Mouse (Mus musculus): ENCODE measurements around the gene Bfsp2. TPM values are rescaled to one million over a fixed set of nuclear protein-coding genes. Genes with fewer than 3 reads are reported as not detected.

The Bfsp2 gene
- polyA plus RNA-seq, 2 experiments = 1.0 to 1.9 TPM

- ATAC-seq (ENCODE audit: low FRiP score, low read depth) = no peak
- TF ChIP-seq POLR2A (IDR thresholded peaks at IDR 0.05; ENCODE audit: borderline replicate concordance, extremely low read depth, insufficient read depth, insufficient read length) = no peak
- no peak for DNase-seq (ENCODE audit: low spot score)
- Histone ChIP-seq H3K27me3 (ENCODE audit: control insufficient read depth, insufficient read depth, low read length) (no peaks in the 10 kb centered on the region), H3K9ac (ENCODE audit: low read depth, low read length, severe bottlenecking) (no peak overlapping the region), H3K4me1 (ENCODE audit: control insufficient read depth, insufficient read depth, low read length) (peaks cover 12% of the 10 kb centered on the region), H3K36me3 (ENCODE audit: control insufficient read depth, insufficient read depth, low read length) (no peaks in the 10 kb centered on the region), H3K4me3 (replicated peaks; ENCODE audit: low read length) (no peak overlapping the region), H3K4me2 (replicated peaks; ENCODE audit: low read depth, low read length, severe bottlenecking) (no peak overlapping the region), H3K27ac (replicated peaks; ENCODE audit: low read depth, low read length) (no peak overlapping the region), H3K9me3 (ENCODE audit: control insufficient read depth, low read length) (no peaks in the 10 kb centered on the region)
- WGBS = 29% methylated on average over 1 of the region's 1 CpGs
Observed at GRCm38 (mm10) chr9:103385600-103385999, 94.6 kb downstream of the Bfsp2 start.

- Histone ChIP-seq H3K4me3 (replicated peaks; ENCODE audit: low read length) (no peak overlapping the region), H3K9ac (ENCODE audit: low read depth, low read length, severe bottlenecking) (no peak overlapping the region), H3K27me3 (ENCODE audit: control insufficient read depth, insufficient read depth, low read length) (no peaks in the 10 kb centered on the region), H3K9me3 (ENCODE audit: control insufficient read depth, low read length) (no peaks in the 10 kb centered on the region), H3K4me2 (replicated peaks; ENCODE audit: low read depth, low read length, severe bottlenecking) (no peak overlapping the region), H3K27ac (replicated peaks; ENCODE audit: low read depth, low read length) (no peak overlapping the region), H3K4me1 (ENCODE audit: control insufficient read depth, insufficient read depth, low read length) (peaks cover 12% of the 10 kb centered on the region), H3K36me3 (ENCODE audit: control insufficient read depth, insufficient read depth, low read length) (no peaks in the 10 kb centered on the region)
- TF ChIP-seq POLR2A (IDR thresholded peaks at IDR 0.05; ENCODE audit: borderline replicate concordance, extremely low read depth, insufficient read depth, insufficient read length) = no peak
- 56% methylated on average over 4 of the region's 4 CpGs for WGBS
- no peak for ATAC-seq (ENCODE audit: low FRiP score, low read depth)
- DNase-seq (ENCODE audit: low spot score) = no peak
Observed at GRCm38 (mm10) chr9:103384141-103384796, 96.0 kb downstream of the Bfsp2 start.

GRCm38 (mm10) chr9:103383576-103383975, 96.6 kb downstream of the Bfsp2 start:
- H3K4me3 ChIP-seq (replicated peaks; ENCODE audit: low read length) = no peak overlapping the region
- peaks cover 12% of the 10 kb centered on the region for H3K4me1 ChIP-seq (ENCODE audit: control insufficient read depth, insufficient read depth, low read length)
- no peak for ATAC-seq (ENCODE audit: low FRiP score, low read depth)
- WGBS = 90% methylated on average over 1 of the region's 1 CpGs
- H3K9me3 ChIP-seq (ENCODE audit: control insufficient read depth, low read length) = no peaks in the 10 kb centered on the region
- no peak for TF ChIP-seq POLR2A (IDR thresholded peaks at IDR 0.05; ENCODE audit: borderline replicate concordance, extremely low read depth, insufficient read depth, insufficient read length)
- no peak overlapping the region for H3K9ac ChIP-seq (ENCODE audit: low read depth, low read length, severe bottlenecking)
- no peak overlapping the region for H3K4me2 ChIP-seq (replicated peaks; ENCODE audit: low read depth, low read length, severe bottlenecking)
- H3K27me3 ChIP-seq (ENCODE audit: control insufficient read depth, insufficient read depth, low read length) = no peaks in the 10 kb centered on the region
- no peak for DNase-seq (ENCODE audit: low spot score)
- no peaks in the 10 kb centered on the region for H3K36me3 ChIP-seq (ENCODE audit: control insufficient read depth, insufficient read depth, low read length)
- no peak overlapping the region for H3K27ac ChIP-seq (replicated peaks; ENCODE audit: low read depth, low read length)

- no peak for DNase-seq (ENCODE audit: low spot score)
- no peak overlapping the region for H3K9ac ChIP-seq (ENCODE audit: low read depth, low read length, severe bottlenecking)
- H3K36me3 ChIP-seq (ENCODE audit: control insufficient read depth, insufficient read depth, low read length) = no peaks in the 10 kb centered on the region
- TF ChIP-seq POLR2A (IDR thresholded peaks at IDR 0.05; ENCODE audit: borderline replicate concordance, extremely low read depth, insufficient read depth, insufficient read length) = no peak
- H3K4me2 ChIP-seq (replicated peaks; ENCODE audit: low read depth, low read length, severe bottlenecking) = no peak overlapping the region
- no peak overlapping the region for H3K4me3 ChIP-seq (replicated peaks; ENCODE audit: low read length)
- peaks cover 12% of the 10 kb centered on the region for H3K4me1 ChIP-seq (ENCODE audit: control insufficient read depth, insufficient read depth, low read length)
- no peak for ATAC-seq (ENCODE audit: low FRiP score, low read depth)
- no peaks in the 10 kb centered on the region for H3K27me3 ChIP-seq (ENCODE audit: control insufficient read depth, insufficient read depth, low read length)
- WGBS = 47% methylated on average over 6 of the region's 6 CpGs
- H3K27ac ChIP-seq (replicated peaks; ENCODE audit: low read depth, low read length) = no peak overlapping the region
- H3K9me3 ChIP-seq (ENCODE audit: control insufficient read depth, low read length) = no peaks in the 10 kb centered on the region
Observed at GRCm38 (mm10) chr9:103382989-103383388, 97.2 kb downstream of the Bfsp2 start.

DNA sequence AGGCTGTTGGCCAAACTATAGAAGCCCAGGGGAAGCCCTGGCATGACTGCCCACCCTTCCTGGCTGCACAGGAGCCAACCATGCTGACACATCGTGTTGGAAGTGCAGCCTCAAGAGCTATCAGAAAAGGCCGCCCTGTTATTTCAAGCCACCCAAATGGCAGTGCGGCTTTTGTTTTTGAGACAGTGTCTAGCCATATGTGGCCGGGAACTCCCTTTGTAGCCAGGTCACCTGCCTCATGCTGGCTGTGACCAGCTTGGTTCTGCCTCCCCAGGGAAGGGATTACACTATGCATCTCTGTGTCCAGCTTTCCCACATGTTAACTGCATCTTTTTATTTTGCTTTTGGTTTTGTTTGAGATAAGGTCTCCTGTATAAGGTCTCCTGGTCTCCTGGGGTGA, 99.7 kb downstream of the Bfsp2 start:
- ATAC-seq (ENCODE audit: low FRiP score, low read depth) (no peak), DNase-seq (ENCODE audit: low spot score) (no peak)
- WGBS = 92% methylated on average over 4 of the region's 4 CpGs
- Histone ChIP-seq H3K27ac (replicated peaks; ENCODE audit: low read depth, low read length) (no peak overlapping the region), H3K27me3 (ENCODE audit: control insufficient read depth, insufficient read depth, low read length) (no peaks in the 10 kb centered on the region), H3K4me3 (replicated peaks; ENCODE audit: low read length) (no peak overlapping the region), H3K36me3 (ENCODE audit: control insufficient read depth, insufficient read depth, low read length) (no peaks in the 10 kb centered on the region), H3K9me3 (ENCODE audit: control insufficient read depth, low read length) (no peaks in the 10 kb centered on the region), H3K4me1 (ENCODE audit: control insufficient read depth, insufficient read depth, low read length) (no peaks in the 10 kb centered on the region), H3K4me2 (replicated peaks; ENCODE audit: low read depth, low read length, severe bottlenecking) (no peak overlapping the region), H3K9ac (ENCODE audit: low read depth, low read length, severe bottlenecking) (no peak overlapping the region)
- no peak for TF ChIP-seq POLR2A (IDR thresholded peaks at IDR 0.05; ENCODE audit: borderline replicate concordance, extremely low read depth, insufficient read depth, insufficient read length)
